Mouse (Mus musculus) heart, embryonic 14.5 days (tissue): ENCODE measurements around the gene 2300002M23Rik. TPM values are rescaled to one million over a fixed set of nuclear protein-coding genes. Genes with fewer than 3 reads are reported as not detected.
A peak's percentile ranks its signal among the peaks of the same experiment; 100 is the strongest.

Experiments used
- ATAC-seq: fragments of 200-750 bp; cut with Nextera tagmentation; 2 replicates; pipeline ENCODE4 v1.8.0; 2017; ENCODE audit warnings: low read depth, moderate TSS enrichment; ENCODE audit not compliant: insufficient number of reproducible peaks, insufficient read depth, low FRiP score
- H3K27ac ChIP-seq, 2 experiments: fragments of 200-500 bp in 1 of 2; fragments of 300-500 bp in 1 of 2; sonication (generic) in 1 of 2; replicated peaks in 1 of 2; 2 replicates each; pipeline ENCODE4 v1.5.1; 2012 to 2014; ENCODE audit warnings: low read depth in 2 of 2, low read length in 2 of 2, control low read depth in 1 of 2, mild to moderate bottlenecking in 1 of 2, mixed read lengths in 1 of 2; ENCODE audit not compliant: control insufficient read depth in 1 of 2, insufficient read depth in 1 of 2
- H3K27me3 ChIP-seq: fragments of 300-500 bp; sonication (generic); 2 replicates; pipeline ENCODE4 v1.6.1; 2014; ENCODE audit warnings: mild to moderate bottlenecking, low read length, control low read depth; ENCODE audit not compliant: control insufficient read depth, insufficient read depth
- H3K36me3 ChIP-seq: fragments of 300-500 bp; sonication (generic); 2 replicates; pipeline ENCODE4 v1.6.1; 2014; ENCODE audit warnings: mild to moderate bottlenecking, control low read depth, low read length, mixed read lengths; ENCODE audit not compliant: control insufficient read depth, insufficient read depth
- H3K4me1 ChIP-seq, 2 experiments: fragments of 200-500 bp in 1 of 2; fragments of 300-500 bp in 1 of 2; sonication (generic) in 1 of 2; 2 replicates each; pipeline ENCODE4 v1.6.1; 2012 to 2014; ENCODE audit warnings: low read length in 2 of 2, control low read depth in 1 of 2, mixed read lengths in 1 of 2; ENCODE audit not compliant: control insufficient read depth in 2 of 2, insufficient read depth in 2 of 2
- H3K4me2 ChIP-seq: fragments of 300-500 bp; sonication (generic); 2 replicates; pipeline ENCODE4 v1.6.1; 2014; ENCODE audit warnings: mild to moderate bottlenecking, low read length
- H3K4me3 ChIP-seq, 2 experiments: fragments of 200-500 bp in 1 of 2; fragments of 300-500 bp in 1 of 2; sonication (generic) in 1 of 2; 2 replicates each; pipeline ENCODE4 v1.5.1; 2012 to 2014; ENCODE audit warnings: low read length in 2 of 2, mild to moderate bottlenecking in 2 of 2, control low read depth in 1 of 2, low read depth in 1 of 2, moderate library complexity in 1 of 2; ENCODE audit not compliant: control insufficient read depth in 1 of 2, insufficient read depth in 1 of 2
- H3K9ac ChIP-seq: fragments of 300-500 bp; sonication (generic); 2 replicates; pipeline ENCODE4 v1.6.1; 2014; ENCODE audit warnings: mild to moderate bottlenecking, low read length
- H3K9me3 ChIP-seq: fragments of 300-500 bp; sonication (generic); 2 replicates; pipeline ENCODE4 v1.6.1; 2016; ENCODE audit warnings: low read length, control low read depth; ENCODE audit not compliant: control insufficient read depth
- WGBS: fragments of 180-500 bp; shearing (Covaris S2); extraction: QIAGEN DNeasy Blood & Tissue Kit; methylation state at CpG from one replicate; pipeline ENCODE4 v1.1.7; 2014; 5-methylcytosine and 5-hydroxymethylcytosine counted together
- polyA plus RNA-seq: library from polyadenylated mRNA; unstranded; fragments of >200 nt; fragmentation: Nextera tagmentation; extraction: Ambion mirVana; gene quantifications from 2 replicates; pipeline ENCODE4 v1.2.1, GENCODE M21; 2014

2300002M23Rik gene
- polyA plus RNA-seq, 1 experiment from 2014 or later, result not detected

DNA sequence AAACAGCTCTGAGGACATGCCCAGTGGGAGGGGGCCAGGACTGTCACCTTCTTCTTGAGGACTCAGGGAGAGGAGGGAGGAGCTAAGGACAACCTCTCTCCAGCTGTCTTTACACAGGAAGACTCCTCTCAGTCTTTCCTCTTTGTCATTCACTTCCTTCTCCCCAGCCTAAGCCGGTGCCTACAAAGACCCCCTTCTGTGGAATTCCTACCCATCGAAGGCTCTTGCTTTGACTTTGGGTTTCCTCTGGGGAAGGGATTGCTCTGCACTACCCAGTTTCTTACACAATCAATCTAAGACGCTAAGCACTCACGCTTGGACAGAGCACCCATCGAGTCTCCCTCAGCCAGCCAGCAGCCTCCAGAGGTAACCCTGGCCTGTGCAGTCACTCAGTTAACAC is 18.6 kb upstream of the 2300002M23Rik start:
- Histone ChIP-seq H3K9ac (peak overlapping the region; percentile 38; the same call in 1 of the 2 replicates), H3K27me3 (no peaks in the 10 kb centered on the region), H3K4me1 (peaks cover 29 to 39% of the 10 kb centered on the region in 2 experiments), H3K4me3 (no peak overlapping the region), H3K36me3 (no peaks in the 10 kb centered on the region), H3K9me3 (no peaks in the 10 kb centered on the region), H3K4me2 (0 out of 2 replicates have a peak overlapping the region, but pooled peaks have one; percentile 13), H3K27ac (peak overlapping the region; percentile 97 to 100)
- whole genome bisulfite sequencing, result 35% methylated on average over 5 of the region's 5 CpGs
- ATAC-seq, result no peak

DNA sequence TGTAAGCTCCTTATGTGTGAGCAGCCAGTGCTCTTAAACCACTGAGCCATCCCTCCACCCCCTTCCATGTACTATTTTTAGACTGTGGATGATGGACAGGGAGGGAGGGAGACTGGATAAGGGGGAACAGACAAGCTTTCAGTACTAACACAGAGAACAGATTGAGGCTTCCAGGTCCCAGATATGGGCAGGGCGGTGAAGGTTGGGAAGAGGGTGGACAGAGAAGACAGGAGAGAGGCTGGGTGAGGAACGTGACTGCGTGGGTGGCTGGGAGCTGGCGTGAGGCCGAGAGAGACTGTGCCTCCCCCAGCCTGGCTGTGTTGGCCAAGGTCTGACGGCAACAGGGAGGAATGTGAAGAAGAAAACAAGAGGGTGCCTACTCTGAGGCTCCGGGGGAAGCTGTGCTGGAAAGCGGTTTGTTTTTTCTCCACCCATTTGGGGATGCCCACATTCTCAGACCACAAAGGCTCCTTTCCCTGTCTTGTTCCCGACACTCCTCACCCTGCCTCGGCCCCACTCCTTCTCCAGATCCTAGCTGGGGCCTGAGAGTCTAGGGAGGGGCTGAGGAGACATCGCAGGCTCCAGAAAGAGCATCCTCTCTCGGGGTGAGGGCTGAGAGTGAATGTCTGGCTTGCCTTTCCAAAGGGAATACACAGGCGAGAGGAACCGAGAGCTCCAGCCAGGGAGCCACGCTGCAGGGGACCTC is 17.7 kb upstream of the 2300002M23Rik start:
- 9% methylated on average over 15 of the region's 15 CpGs for WGBS
- H3K4me1 ChIP-seq, result peaks cover 26 to 36% of the 10 kb centered on the region in 2 experiments
- H3K4me3 ChIP-seq, result peak overlapping the region; percentile 3 to 23
- peak overlapping the region; percentile 97 to 100 for H3K27ac ChIP-seq
- H3K9me3 ChIP-seq, result no peaks in the 10 kb centered on the region
- ATAC-seq, result peak; percentile 91
- peak overlapping the region; percentile 66 for H3K4me2 ChIP-seq
- H3K27me3 ChIP-seq, result no peaks in the 10 kb centered on the region
- H3K36me3 ChIP-seq, result no peaks in the 10 kb centered on the region
- peak overlapping the region; percentile 69 for H3K9ac ChIP-seq

DNA sequence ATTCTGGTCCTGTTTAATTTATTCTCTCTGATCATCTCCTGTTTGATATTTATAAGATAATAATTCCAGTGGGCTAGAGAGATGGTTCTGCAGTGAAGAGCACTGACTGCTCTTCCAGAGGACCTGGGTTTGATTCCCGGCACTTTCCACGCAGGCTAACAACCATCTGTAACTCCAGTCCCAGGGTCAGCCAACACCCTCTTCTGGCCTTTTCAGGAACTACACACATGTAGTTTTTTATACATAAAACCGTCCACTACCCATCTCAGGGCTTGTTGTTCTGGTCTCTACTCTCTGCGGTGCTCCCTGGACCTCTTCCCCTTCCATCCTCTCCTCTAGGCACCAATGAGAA is 17.1 kb upstream of the 2300002M23Rik start:
- H3K4me3 ChIP-seq, result peak overlapping the region in 1 of 2 experiments; percentile 23; a peak in 2 of 4 replicates
- ATAC-seq, result no peak
- peak overlapping the region; percentile 66 for H3K4me2 ChIP-seq

DNA sequence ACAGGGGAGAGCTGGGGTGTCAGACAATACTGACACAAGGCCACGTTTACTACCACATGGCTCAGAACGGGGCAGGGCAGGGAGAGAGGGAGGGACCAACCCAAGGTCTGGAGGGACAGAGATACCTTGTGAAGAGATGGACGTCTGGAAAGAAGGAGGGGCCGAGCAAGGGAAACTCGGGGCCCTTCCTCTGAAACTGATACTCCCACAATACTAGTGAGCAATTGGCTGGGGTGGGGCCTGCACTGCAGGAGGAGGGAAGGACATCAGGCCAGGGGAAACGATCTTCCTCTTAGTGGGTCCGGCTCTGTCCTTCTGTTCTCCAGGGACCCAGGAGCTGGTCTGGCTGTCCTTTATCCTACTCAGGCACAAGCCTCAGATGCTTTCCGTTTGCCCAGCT is 16.4 kb upstream of the 2300002M23Rik start:
- Histone ChIP-seq H3K36me3 (no peaks in the 10 kb centered on the region), H3K4me3 (no peak overlapping the region), H3K4me2 (no peak overlapping the region), H3K27me3 (no peaks in the 10 kb centered on the region), H3K4me1 (peaks cover 26 to 36% of the 10 kb centered on the region in 2 experiments), H3K27ac (peak overlapping the region; percentile 97 to 100), H3K9ac (no peak overlapping the region), H3K9me3 (no peaks in the 10 kb centered on the region; the same call in 1 of the 2 replicates)
- 46% methylated on average over 8 of the region's 8 CpGs for whole genome bisulfite sequencing
- no peak for ATAC-seq

More for the DNA sequence above, 17.1 kb upstream of the 2300002M23Rik start:
- Histone ChIP-seq H3K36me3 (no peaks in the 10 kb centered on the region), H3K9me3 (no peaks in the 10 kb centered on the region), H3K27ac (peak overlapping the region; percentile 97 to 100), H3K4me1 (peaks cover 26 to 36% of the 10 kb centered on the region in 2 experiments), H3K27me3 (no peaks in the 10 kb centered on the region), H3K9ac (peak overlapping the region; percentile 69)
- 94% methylated on average over 4 of the region's 4 CpGs for WGBS

DNA sequence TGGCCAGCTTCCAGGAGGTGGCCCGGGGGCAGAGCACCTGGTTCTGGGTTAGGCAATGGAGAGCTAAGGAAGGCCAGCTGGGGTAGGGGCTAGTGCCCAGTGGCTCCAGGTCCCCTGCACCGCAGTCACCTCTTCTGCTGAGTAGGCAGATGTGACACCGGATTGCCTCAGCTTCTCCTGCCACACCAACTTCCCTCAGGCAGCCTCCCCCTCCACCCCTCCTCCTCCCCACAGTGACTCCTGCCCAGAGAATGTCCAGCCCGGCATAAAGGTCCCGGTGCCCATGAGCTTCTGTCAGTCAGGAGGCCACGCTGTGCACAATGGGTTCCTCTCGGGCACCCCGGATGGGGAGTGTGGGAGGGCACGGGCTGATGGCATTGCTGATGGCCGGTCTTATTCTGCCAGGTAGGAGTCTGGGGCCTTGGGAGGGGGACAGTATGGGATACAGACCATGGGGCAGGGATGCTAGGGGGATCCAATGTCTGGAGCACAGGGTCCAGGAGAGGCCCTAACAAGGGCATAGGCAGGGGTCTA is 15.3 kb upstream of the 2300002M23Rik start, which contains the start of gene Cdsn:
TSS of gene Cdsn (plus strand) at position 248 of the 534 bp plus-strand sequence.
- 75% methylated on average over 10 of the region's 10 CpGs for WGBS
- Histone ChIP-seq H3K4me2 (no peak within 1 kb of the TSS), H3K4me3 (no peak within 1 kb of the TSS), H3K4me1 (peaks cover 28 to 36% of the 10 kb centered on the region in 2 experiments), H3K27me3 (no peaks in the 10 kb centered on the region), H3K9me3 (no peaks in the 10 kb centered on the region; the same call in 1 of the 2 replicates), H3K36me3 (no peaks in the 10 kb centered on the region), H3K27ac (peak within 1 kb of the TSS; percentile 97 to 100), H3K9ac (peak within 1 kb of the TSS; percentile 44; the same call in 1 of the 2 replicates)
- ATAC-seq, result no peak

DNA sequence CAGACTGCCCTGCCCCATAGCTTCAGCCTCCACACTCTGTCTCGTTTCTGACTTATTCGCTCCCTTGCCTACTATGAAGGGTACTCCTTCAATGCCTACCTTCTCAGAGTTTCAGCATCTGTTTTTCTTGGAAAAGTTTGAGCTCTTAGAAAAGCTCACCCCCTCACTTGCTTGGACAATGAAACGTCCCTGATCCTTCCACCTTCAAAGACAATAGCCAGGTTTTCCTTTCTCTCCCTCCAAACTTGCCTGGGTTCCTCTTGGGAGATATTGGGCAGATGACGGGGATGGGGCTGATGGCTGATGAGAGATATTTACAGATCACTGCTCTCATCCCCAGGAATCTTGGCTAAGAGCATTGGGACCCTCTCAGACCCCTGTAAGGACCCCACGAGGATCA is 12.9 kb upstream of the 2300002M23Rik start:
- Histone ChIP-seq H3K36me3 (no peaks in the 10 kb centered on the region), H3K9ac (no peak overlapping the region), H3K27ac (no peak overlapping the region), H3K4me1 (peaks cover 18 to 26% of the 10 kb centered on the region in 2 experiments), H3K27me3 (no peaks in the 10 kb centered on the region), H3K4me3 (no peak overlapping the region), H3K4me2 (no peak overlapping the region), H3K9me3 (no peaks in the 10 kb centered on the region; the same call in 1 of the 2 replicates)
- no peak for ATAC-seq
- 83% methylated on average over 5 of the region's 5 CpGs for WGBS

DNA sequence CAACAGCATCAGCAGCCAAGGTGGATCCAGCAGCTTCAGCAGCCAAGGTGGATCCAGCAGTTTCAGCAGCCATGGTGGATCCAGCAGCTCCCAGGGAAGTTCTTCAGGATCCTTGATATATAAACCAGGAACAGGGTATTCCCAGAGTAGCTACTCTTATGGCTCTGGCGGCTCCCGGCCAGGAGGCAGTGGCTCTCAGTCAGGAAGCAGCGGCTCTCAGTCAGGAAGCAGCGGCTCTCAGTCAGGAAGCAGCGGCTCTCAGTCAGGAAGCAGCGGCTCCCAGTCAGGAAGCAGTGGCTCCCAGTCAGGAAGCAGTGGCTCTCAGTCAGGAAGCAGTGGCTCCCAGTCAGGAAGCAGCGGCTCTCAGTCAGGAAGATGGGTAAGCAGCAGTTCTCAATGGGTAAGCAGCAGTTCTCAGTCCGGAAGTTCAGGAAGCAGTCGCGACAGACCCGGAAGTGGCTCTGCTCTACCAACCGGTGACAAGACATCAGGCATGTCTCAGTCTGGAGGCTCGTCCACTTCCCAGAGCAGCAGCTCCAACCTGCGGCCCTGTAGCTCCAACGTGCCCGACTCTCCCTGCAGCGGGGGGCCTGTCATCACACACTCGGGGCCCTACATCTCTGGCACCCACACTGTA is 12.4 kb upstream of the 2300002M23Rik start:
- H3K36me3 ChIP-seq, result no peaks in the 10 kb centered on the region
- peaks cover 16 to 23% of the 10 kb centered on the region in 2 experiments for H3K4me1 ChIP-seq
- H3K4me3 ChIP-seq, result no peak overlapping the region
- ATAC-seq, result no peak
- no peak overlapping the region for H3K4me2 ChIP-seq
- WGBS, result 84% methylated on average over 18 of the region's 18 CpGs
- no peaks in the 10 kb centered on the region for H3K27me3 ChIP-seq
- no peak overlapping the region for H3K27ac ChIP-seq
- H3K9ac ChIP-seq, result no peak overlapping the region
- no peaks in the 10 kb centered on the region; the same call in 1 of the 2 replicates for H3K9me3 ChIP-seq
